Mouse (Mus musculus) CD4-positive, CD25-positive, alpha-beta regulatory T cell, adult 9 weeks (primary cell): ENCODE measurements around the gene Doc2g. TPM values are rescaled to one million over a fixed set of nuclear protein-coding genes. Genes with fewer than 3 reads are reported as not detected.

Source experiments
- polyA plus RNA-seq: library from polyadenylated mRNA; unstranded; fragments of 100-300 nt; shearing (Covaris generic); gene quantifications from one replicate; pipeline ENCODE4 v1.2.1, GENCODE M21; 2017

Gene Doc2g
- polyA plus RNA-seq: 2.1 TPM

DNA sequence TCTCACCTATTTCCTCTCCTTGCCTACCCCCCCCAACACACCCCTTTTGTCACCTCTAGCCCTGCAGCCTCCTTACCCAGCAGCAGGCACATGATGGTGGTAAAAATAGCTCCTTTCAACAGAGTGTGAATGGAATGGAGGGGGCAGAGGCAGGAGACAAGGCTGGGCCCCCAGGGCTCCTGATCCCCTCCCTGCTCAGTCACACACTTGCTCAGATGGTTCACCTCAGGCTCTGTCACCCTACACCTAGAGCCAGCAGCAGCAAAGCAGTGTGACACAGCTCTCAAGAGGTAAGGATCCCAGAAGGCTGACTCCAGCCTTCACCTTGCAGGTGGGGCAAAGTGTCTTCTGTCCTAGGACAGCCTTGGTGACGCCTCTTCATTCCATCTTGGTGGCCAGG lies at the start of gene Doc2g:
Doc2g (plus strand) TSS at position 202 of the 400 bp plus-strand sequence.

DNA sequence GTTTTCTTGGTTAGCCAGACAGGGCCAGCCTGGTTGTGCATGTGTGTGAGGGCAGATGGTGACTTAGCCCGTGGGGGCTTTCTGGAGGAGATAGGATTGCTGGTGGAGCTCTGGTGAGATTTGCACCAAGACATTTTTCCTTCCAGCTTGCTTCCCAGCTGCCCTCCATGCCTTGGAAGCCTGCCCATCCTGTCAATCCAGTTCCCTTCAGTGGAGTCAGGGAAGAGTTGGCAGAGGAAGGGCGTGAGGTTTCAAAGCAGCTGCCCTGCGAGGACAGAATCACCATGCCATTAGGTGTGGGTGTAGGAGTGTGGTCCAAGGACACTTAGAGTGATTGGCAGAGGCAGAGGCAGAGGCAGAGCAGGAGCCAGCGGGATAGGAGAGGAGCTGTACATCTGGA lies 44.6 kb upstream of the Doc2g start, which contains the start of gene Aldh3b3:
Aldh3b3 (plus strand) TSS at position 176 of the 400 bp plus-strand sequence.

DNA sequence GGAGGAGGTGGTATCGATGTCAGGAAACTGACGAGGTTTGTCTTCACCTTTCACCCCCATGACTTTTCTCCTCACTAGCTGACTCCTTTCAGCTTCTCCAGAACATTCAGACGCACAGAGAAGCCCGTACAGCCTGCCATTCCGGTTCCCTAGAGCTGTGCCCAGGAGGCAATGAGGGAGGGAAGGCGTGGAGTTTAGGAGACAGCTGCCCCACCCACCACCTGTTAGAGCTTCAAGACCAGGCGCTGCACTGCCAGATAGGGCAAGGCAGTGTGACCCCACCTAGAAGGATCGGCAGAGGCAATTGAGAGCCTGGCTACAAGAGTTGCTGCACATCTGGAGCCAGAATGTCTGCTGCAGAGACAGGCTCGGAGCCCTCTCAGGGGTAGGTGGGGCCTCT lies 30.9 kb upstream of the Doc2g start, which contains the start of gene Aldh3b2:
Aldh3b2 (plus strand) TSS at position 100 of the 400 bp plus-strand sequence.

DNA sequence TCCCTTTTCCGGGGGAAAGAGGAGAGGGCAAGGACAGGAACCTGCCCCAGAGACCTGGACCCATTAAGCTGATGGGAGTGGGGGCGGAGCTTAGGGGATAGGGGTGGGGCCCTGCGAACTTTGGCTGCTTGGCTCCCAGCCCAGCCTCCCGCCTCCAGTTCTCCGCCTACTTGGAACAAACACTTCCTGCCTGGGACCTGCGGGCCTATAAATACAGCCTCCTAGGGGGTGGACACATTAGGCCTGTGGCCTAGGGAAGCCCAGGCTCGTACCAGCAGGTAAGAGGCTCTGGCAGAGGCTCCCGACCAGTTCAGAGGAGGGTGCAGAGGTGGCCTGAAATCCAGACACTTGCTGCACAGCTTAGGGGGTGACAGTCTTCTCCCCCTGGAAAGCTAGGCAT lies 16.8 kb upstream of the Doc2g start, which contains the start of gene Acy3:
Acy3 (plus strand) TSS at position 237 of the 400 bp plus-strand sequence.

DNA sequence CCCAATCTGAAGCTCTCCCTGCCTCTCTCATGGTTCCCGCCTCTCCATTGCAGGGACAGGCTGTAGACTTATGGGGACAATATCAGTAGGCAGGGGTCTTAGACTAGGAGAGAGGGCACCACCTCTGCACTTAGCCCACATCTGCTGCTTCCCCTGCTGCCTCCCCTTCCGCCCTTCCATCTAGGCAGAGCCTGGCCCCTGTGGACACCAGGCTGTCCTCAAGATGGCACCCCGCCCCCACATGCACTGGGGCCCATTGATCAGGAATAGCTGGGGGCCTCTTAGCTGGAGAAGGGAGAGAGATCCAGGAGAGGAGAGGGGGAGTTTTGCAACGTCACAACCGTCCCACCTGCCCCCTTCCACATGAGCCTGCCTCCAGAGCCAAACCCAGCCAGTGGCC lies 10.7 kb upstream of the Doc2g start, which contains the start of gene Tbx10:
Tbx10 (plus strand) TSS at position 337 of the 400 bp plus-strand sequence.

DNA sequence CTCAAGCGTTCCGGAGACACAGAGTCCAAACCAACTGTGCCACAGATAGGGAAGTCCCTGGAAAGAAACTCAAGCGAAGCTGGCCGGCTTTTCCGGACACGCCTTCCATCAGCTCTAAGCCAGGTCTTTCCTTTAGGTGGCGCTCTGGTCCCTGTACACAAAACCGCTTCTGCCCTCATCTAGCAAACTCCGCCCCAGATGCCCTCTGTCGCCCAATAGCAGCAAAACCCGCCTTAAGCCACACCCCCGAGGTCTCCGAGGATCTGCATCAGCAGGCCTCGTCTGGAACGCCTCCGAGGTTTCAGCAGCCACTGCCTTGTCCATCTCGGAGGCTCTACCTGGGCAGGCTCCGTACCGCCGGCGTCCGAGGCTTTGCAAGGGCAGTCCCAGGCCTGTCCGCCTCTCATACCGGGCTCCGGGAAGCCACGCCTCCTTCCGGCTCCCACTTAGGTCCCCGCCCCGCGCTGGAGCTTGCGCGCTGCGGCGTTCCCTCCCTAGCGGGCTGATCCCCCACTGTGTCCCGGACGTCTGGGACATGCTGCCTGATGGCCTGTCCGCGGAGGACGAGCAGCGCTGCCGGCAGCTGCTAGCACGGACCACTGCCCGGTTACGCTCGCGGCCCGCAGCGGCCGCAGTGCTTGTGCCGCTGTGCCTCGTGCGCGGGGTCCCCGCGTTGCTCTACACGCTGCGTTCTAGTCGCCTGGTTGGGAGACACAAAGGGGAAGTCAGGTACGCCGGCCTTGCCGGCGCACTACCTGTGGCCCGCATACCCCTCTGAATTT lies 2.8 kb upstream of the Doc2g start, which contains the start of the genes Nudt8 and Gm49405:
Nudt8 (plus strand) TSS at position 462 of the 782 bp plus-strand sequence.
Gm49405 (plus strand) TSS at position 508 of the 782 bp plus-strand sequence.

DNA sequence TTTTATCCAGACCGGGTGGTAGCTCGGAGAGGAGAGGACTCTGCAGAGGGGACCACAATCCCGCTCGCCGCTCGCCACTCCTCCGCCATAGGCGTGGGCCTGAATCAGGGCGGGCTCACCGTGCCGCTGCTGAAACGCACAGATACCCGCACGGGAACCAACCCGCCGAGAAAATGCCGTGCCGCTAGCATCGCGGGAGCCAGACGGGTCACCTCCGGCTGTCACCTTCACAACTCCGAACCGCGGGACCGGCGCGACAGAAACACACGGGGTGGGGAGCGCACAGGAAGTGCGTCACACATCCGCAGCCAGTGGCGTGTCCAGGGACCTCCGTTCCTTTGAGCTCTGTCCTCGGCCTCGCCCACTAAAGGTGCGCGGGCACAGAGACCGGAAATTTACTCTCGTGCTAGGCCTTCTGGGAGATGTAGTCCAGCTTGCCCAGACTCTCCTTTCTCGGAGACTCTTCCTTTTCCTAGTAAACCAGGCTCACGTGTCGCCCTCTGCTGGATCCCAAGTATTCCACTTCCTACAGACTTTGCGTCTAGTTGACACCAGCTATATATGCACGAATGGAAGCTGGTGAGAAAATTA lies 9.4 kb downstream of the Doc2g start, which contains the start of gene Ndufv1:
Ndufv1 (minus strand) TSS at position 375 of the 591 bp plus-strand sequence.

DNA sequence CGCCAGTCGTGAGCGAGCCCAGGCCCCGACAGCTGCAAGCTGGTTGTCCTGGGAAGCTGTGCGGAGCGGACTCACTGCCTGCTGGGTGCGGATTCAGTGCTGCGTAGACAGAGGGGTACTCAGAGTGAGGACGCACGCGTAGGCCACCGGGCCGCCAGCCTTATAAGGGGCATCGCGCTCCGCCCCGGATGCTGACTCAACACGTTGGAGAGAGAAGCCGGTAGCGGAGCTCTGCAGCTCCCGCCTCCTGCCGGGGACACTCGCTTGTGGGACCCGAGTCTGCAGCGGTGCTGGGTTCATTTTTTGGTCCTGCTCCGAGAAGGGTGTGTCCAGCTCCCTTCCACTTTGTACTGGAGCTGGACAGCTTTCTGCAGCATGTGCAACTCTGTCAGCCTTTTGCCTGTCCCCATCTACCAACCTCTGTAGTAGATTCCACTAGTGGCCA lies 34.7 kb downstream of the Doc2g start, which contains the start of gene Gstp1:
Gstp1 (minus strand) TSS at position 198 of the 445 bp plus-strand sequence.

DNA sequence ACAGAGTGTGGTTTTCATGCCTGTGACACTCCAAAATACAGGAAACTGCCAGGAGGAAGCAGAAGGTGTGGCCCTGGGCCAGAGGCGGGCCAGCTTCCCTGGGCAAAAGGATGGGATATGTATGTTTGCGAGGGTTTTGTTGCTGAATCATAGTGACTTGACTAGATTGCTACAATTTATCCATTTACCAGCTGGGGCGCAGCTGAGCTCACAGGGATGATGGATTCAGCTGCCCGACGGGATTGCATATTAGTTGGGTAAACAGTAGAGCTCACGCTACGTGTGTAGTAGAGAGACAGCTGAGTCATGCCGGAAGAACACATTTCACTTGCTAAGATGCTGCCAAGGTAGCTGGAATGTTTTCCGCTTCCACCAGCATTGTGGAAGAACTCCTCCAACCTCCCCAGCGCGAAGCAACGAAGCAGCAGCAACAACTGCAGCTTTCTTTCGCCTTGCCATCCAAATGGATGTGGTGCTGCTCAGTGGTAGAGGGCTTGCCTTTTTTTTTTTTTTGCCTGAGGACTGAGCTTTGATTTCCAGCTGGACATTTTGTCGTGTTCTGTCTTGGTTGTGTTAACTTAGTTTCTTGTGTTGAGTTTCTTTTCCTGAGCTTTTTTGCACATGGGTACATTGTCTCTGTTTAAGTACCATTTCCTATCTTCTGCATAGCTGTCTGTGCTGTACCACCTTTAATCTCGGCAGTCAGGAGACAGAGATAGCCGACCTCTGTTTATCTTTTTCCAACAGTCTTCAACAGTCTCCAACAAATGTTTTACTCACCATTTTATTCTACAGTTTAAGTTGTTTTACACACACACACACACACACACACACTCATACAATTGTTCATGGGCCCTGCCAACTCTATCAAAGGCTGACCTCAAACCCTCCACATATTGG lies 43.1 kb downstream of the Doc2g start, which contains the start of gene Gstp2:
Gstp2 (minus strand) TSS at position 58 of the 900 bp plus-strand sequence.

Other genes starting within 250 kb of the Doc2g start
- gene Kmt5b, start 235.9 kb upstream of the Doc2g start, polyA plus RNA-seq: 33.8 TPM
- gene Chka, start 151.5 kb upstream of the Doc2g start, polyA plus RNA-seq: 2.1 TPM
- 63.1 TPM for gene Tcirg1, start 96.2 kb upstream of the Doc2g start, polyA plus RNA-seq
- 259 TPM for gene Ndufs8, start 90.5 kb upstream of the Doc2g start, polyA plus RNA-seq
- gene Aldh3b1, start 73.5 kb upstream of the Doc2g start, polyA plus RNA-seq: 0.29 TPM
- 47.5 TPM for gene Unc93b1, start 68.1 kb upstream of the Doc2g start, polyA plus RNA-seq
- gene Aldh3b3, start 44.7 kb upstream of the Doc2g start, polyA plus RNA-seq: not detected
- gene Aldh3b2, start 31.0 kb upstream of the Doc2g start, polyA plus RNA-seq: not detected
- 0.71 TPM for gene Acy3, start 16.7 kb upstream of the Doc2g start, polyA plus RNA-seq
- not detected for gene Tbx10, start 10.6 kb upstream of the Doc2g start, polyA plus RNA-seq
- 9.1 TPM for gene Nudt8, start 2.7 kb upstream of the Doc2g start, polyA plus RNA-seq
- 1.4 TPM for gene Gm49405, start 2.7 kb upstream of the Doc2g start, polyA plus RNA-seq
- gene Ndufv1, start 9.5 kb downstream of the Doc2g start, polyA plus RNA-seq: 169 TPM
- 708 TPM for gene Gstp1, start 34.7 kb downstream of the Doc2g start, polyA plus RNA-seq
- 3.2 TPM for gene Gstp2, start 42.7 kb downstream of the Doc2g start, polyA plus RNA-seq
- 149 TPM for gene Gstp3, start 56.3 kb downstream of the Doc2g start, polyA plus RNA-seq
- not detected for gene Cabp2, start 78.3 kb downstream of the Doc2g start, polyA plus RNA-seq
- 1,029 TPM for gene Cdk2ap2, start 93.9 kb downstream of the Doc2g start, polyA plus RNA-seq
- 346 TPM for gene Pitpnm1, start 96.7 kb downstream of the Doc2g start, polyA plus RNA-seq
- 228 TPM for gene Aip, start 122.5 kb downstream of the Doc2g start, polyA plus RNA-seq
- not detected for gene Gpr152, start 136.5 kb downstream of the Doc2g start, polyA plus RNA-seq
- 0.38 TPM for gene Cabp4, start 140.7 kb downstream of the Doc2g start, polyA plus RNA-seq
- 424 TPM for gene Coro1b, start 145.3 kb downstream of the Doc2g start, polyA plus RNA-seq
- 1,706 TPM for gene Ptprcap, start 150.3 kb downstream of the Doc2g start, polyA plus RNA-seq
- 58.8 TPM for gene Rps6kb2, start 160.0 kb downstream of the Doc2g start, polyA plus RNA-seq
- 11.0 TPM for gene Carns1, start 172.2 kb downstream of the Doc2g start, polyA plus RNA-seq
- gene Tbc1d10c, start 188.0 kb downstream of the Doc2g start, polyA plus RNA-seq: 828 TPM
- 1,287 TPM for gene Ppp1ca, start 188.8 kb downstream of the Doc2g start, polyA plus RNA-seq
- 82.8 TPM for gene Rad9a, start 198.3 kb downstream of the Doc2g start, polyA plus RNA-seq
- 39.2 TPM for gene Clcf1, start 210.9 kb downstream of the Doc2g start, polyA plus RNA-seq
- not detected for gene AC109138.7, start 211.0 kb downstream of the Doc2g start, polyA plus RNA-seq
- 139 TPM for gene Pold4, start 228.6 kb downstream of the Doc2g start, polyA plus RNA-seq